Comparison of ENCODE assay signal across 8 mouse cellular contexts in the genomic region with DNA sequence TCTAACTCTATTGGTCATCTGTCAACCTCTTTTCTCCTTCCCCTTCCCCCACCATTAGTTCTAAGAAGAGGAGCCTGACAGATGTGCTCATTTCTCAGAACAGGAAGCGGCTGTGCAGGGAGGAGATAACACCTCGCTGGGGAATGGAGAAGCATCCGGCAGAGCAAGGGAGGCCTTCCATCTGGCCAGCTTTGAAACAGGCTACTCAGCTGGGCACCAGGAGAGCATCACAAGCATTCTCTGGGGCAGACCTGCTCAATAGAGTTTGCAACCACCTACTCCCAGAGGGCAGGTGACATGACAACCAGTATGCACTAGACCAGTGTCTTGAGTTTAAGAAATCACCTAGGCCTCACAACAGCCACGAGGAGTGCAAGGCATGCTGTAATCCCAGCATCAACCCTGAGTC. TPM values are rescaled to one million over a fixed set of nuclear protein-coding genes. Genes with fewer than 3 reads are reported as not detected.
DNase-seq lines count a peak whose midpoint lies in the region; ATAC-seq lines count a peak whose summit lies in the region.

No protein-coding gene starts in this region.

- H3K9me3 ChIP-seq in liver, embryonic 13.5 days (replicated peaks): no peaks in the 10 kb centered on the region

- peaks cover 32% of the 10 kb centered on the region for H3K36me3 ChIP-seq in liver, embryonic 13.5 days

- H3K4me2 ChIP-seq in liver, embryonic 13.5 days: peak overlapping the region; percentile 88

- 5% methylated on average over 4 of the region's 4 CpGs for WGBS in liver, embryonic 13.5 days (ENCODE audit: insufficient replicate concordance)

- ATAC-seq in liver, embryonic 13.5 days (ENCODE audit: low read depth): peak; percentile 89
- peak; percentile 32; the same call in 1 of the 2 replicates for ATAC-seq in neutrophil, adult 5-6 weeks (ENCODE audit: extremely low read depth, insufficient number of reproducible peaks, low FRiP score, poor library complexity, severe bottlenecking)

- peak overlapping the region; percentile 47 for H3K4me3 ChIP-seq in liver, embryonic 13.5 days (replicated peaks)

- H3K9ac ChIP-seq in liver, embryonic 13.5 days: peak overlapping the region; percentile 83

- H3K27me3 ChIP-seq in liver, embryonic 13.5 days: no peaks in the 10 kb centered on the region

- H3K4me1 ChIP-seq in liver, embryonic 13.5 days (replicated peaks): peaks cover 100% of the 10 kb centered on the region

- H3K27ac ChIP-seq in liver, embryonic 13.5 days: peak overlapping the region; percentile 100

- intact Hi-C loops in heart, postnatal 36 days (cut with DNase I): no loop called here
- intact Hi-C loops in left cerebral cortex, postnatal 25 days (cut with DNase I): no loop called here

- peak; percentile 18 to 36 for DNase-seq in cerebellum, postnatal 25 days
- DNase-seq in cerebellum, adult 11-12 months: no peak
- DNase-seq in c-Kit-positive CD71-positive TER-119-positive erythroid progenitor cells, embryonic 14.5 days (ENCODE audit: low spot score): peak; percentile 92
- DNase-seq in heart, postnatal 36 days: peak; percentile 60 to 71
- peak; percentile 84 for DNase-seq in liver, embryonic 13.5 days
- DNase-seq in left cerebral cortex, postnatal 25 days (ENCODE audit: low spot score in 2 of 2): no peak
- DNase-seq in left cerebral cortex, adult 11 months (ENCODE audit: low spot score): no peak

RNA-seq across cellular contexts. Expression of gene Cox4i2, which starts 35.6 kb away (rescaled TPM):
- 10 to 100 TPM; 13.1 to 16.0 TPM for total RNA-seq in heart, postnatal 36 days (2021)
- 1.1 and 1.2 TPM in 2 replicates for polyA plus RNA-seq in liver, embryonic 13.5 days (2015; fragmentation: Nextera tagmentation; extraction: Ambion mirVana)
- not detected in 2 replicates for total RNA-seq in neutrophil, adult 5-6 weeks (2017)
- 1 to 10 TPM; 1.8 to 2.6 TPM for total RNA-seq in left cerebral cortex, postnatal 25 days (2021)

RNA-seq across cellular contexts. Expression of gene Bcl2l1, which starts 41.9 kb away (rescaled TPM):
- 10 to 100 TPM; 52.5 to 73.5 TPM for total RNA-seq in heart, postnatal 36 days (2021)
- 148 and 164 TPM in 2 replicates for polyA plus RNA-seq in liver, embryonic 13.5 days (2015; fragmentation: Nextera tagmentation; extraction: Ambion mirVana)
- total RNA-seq in neutrophil, adult 5-6 weeks (2017): 25.9 and 28.7 TPM in 2 replicates
- 100 to 1,000 TPM; 128 to 138 TPM for total RNA-seq in left cerebral cortex, postnatal 25 days (2021)

RNA-seq across cellular contexts. Expression of gene Id1, which starts 53.5 kb away (rescaled TPM):
- total RNA-seq in heart, postnatal 36 days (2021): 10 to 100 TPM; 50.9 to 53.7 TPM
- polyA plus RNA-seq in liver, embryonic 13.5 days (2015; fragmentation: Nextera tagmentation; extraction: Ambion mirVana): 20.9 and 23.2 TPM in 2 replicates
- 16.2 and 19.4 TPM in 2 replicates for total RNA-seq in neutrophil, adult 5-6 weeks (2017)
- total RNA-seq in left cerebral cortex, postnatal 25 days (2021): 10 to 100 TPM; 19.9 to 30.4 TPM

RNA-seq across cellular contexts. Expression of gene Tpx2, which starts 58.2 kb away (rescaled TPM):
- total RNA-seq in heart, postnatal 36 days (2021): 1 to 10 TPM in 1 of 2 experiments, under 1 TPM in 1; 0.89 to 1.6 TPM
- 59.8 and 79.4 TPM in 2 replicates for polyA plus RNA-seq in liver, embryonic 13.5 days (2015; fragmentation: Nextera tagmentation; extraction: Ambion mirVana)
- 0.70 and 0.74 TPM in 2 replicates for total RNA-seq in neutrophil, adult 5-6 weeks (2017)
- total RNA-seq in left cerebral cortex, postnatal 25 days (2021): 1 to 10 TPM; 1.7 to 2.2 TPM

Comparison
In these comparisons a context has a peak if more than half of its experiments do, and no peak if none do; other contexts are left out.
1. DNase-seq: peak in cerebellum, postnatal 25 days (2 of 2), c-Kit-positive CD71-positive TER-119-positive erythroid progenitor cells, embryonic 14.5 days (single experiment), heart, postnatal 36 days (2 of 2) and liver, embryonic 13.5 days (single experiment); none in cerebellum, adult 11-12 months (single experiment), left cerebral cortex, postnatal 25 days (0 of 2) and left cerebral cortex, adult 11 months (single experiment).